Mouse (Mus musculus) cortical plate, adult 2 months (tissue): ENCODE data around the gene Serpinb1c.

Experiments used
- CTCF ChIP-seq: fragments of 200-500 bp; IDR thresholded peaks from 2 replicates; pipeline ENCODE4 v1.5.1; 2011; ENCODE audit warnings: mild to moderate bottlenecking, control low read depth, low read length; ENCODE audit not compliant: insufficient read depth; ENCODE audit errors: extremely low read depth
- POLR2A ChIP-seq: fragments of 200-500 bp; IDR thresholded peaks from 2 replicates; pipeline ENCODE4 v1.6.1; 2011; ENCODE audit warnings: mild to moderate bottlenecking, low read length, control low read depth; ENCODE audit not compliant: insufficient read depth; ENCODE audit errors: extremely low read depth

- TF ChIP-seq POLR2A (no peak), CTCF (no peak)
These were observed 31.2 kb upstream of the Serpinb1c start for GRCm38 (mm10) chr13:32929107-32929750.
